Comparison of ENCODE assay signal across 18 mouse cellular contexts in genomic region chr11:9194861-9195260, GRCm38 (mm10). TPM values are rescaled to one million over a fixed set of nuclear protein-coding genes. Genes with fewer than 3 reads are reported as not detected.
"Had no signal": no experiment of that assay in that cellular context is flagged by ENCODE, and none has a peak within 500 bp of the region (broad histone marks: within the 10 kb centered on the region; RNA-seq: fewer than 3 reads in every experiment).

No protein-coding gene starts in this region.

- H3K4me1 ChIP-seq: neural tube, embryonic 12.5 days; neural tube, embryonic 15.5 days; stomach, embryonic 15.5 days had no signal

- H3K4me3 ChIP-seq: neural tube, embryonic 12.5 days; neural tube, embryonic 13.5 days; neural tube, embryonic 15.5 days; stomach, embryonic 15.5 days had no signal

- H3K27me3 ChIP-seq: neural tube, embryonic 12.5 days; neural tube, embryonic 13.5 days; neural tube, embryonic 15.5 days; stomach, embryonic 15.5 days had no signal

- H3K27ac ChIP-seq: neural tube, embryonic 12.5 days; neural tube, embryonic 13.5 days; neural tube, embryonic 15.5 days; stomach, embryonic 15.5 days; stomach, postnatal 0 days had no signal

- DNase-seq: retina, postnatal 1 day; right cerebral cortex, adult 18-20 months; right cerebral cortex, postnatal 14 days; right cerebral cortex, postnatal 25 days; right cerebral cortex, postnatal 4 days; spleen, adult 18-20 months; thymus, adult 18-20 months; thymus, adult 2 months; thymus, postnatal 14 days; thymus, postnatal 25 days; thymus, postnatal 36 days; thymus, postnatal 4 days had no signal

- H3K9ac ChIP-seq: neural tube, embryonic 12.5 days; neural tube, embryonic 13.5 days; neural tube, embryonic 15.5 days; stomach, embryonic 15.5 days had no signal

- H3K9me3 ChIP-seq: neural tube, embryonic 12.5 days; neural tube, embryonic 13.5 days; neural tube, embryonic 15.5 days; stomach, embryonic 15.5 days had no signal

- H3K36me3 ChIP-seq: neural tube, embryonic 12.5 days; neural tube, embryonic 13.5 days; neural tube, embryonic 15.5 days; stomach, embryonic 15.5 days had no signal

- H3K4me2 ChIP-seq: neural tube, embryonic 12.5 days; neural tube, embryonic 13.5 days; neural tube, embryonic 15.5 days; stomach, embryonic 15.5 days had no signal

RNA-seq across cellular contexts. Expression of gene Abca13, which starts 3.1 kb away (rescaled TPM):
- polyA plus RNA-seq: neural tube, embryonic 13.5 days; small intestine, adult 2 months had no signal
